Mouse (Mus musculus) mouse embryonic stem cell (cell line): ENCODE measurements around the gene Mast4.

Experiments used
- in situ Hi-C, 2 experiments: fragments of 300-500 bp; cut with MboI; formaldehyde crosslinking; loops; 1 replicate in 1 of 2; 3 replicates in 1 of 2; pipeline ENCODE4 v1.14.3; 2019 to 2020; ENCODE audit warnings: low sequenced_read_pairs in 2 of 2, low pct_unique_long_range_greater_than_20kb in 1 of 2, mixed read lengths in 1 of 2; ENCODE audit not compliant: unreplicated experiment in 1 of 2

The Mast4 gene

GRCm38 (mm10) chr13:103210746-103211145 is 123.6 kb downstream of the Mast4 start:
- in situ Hi-C loops = no loop called here

- in situ Hi-C loops = no loop called here
These were observed 127.1 kb downstream of the Mast4 start for GRCm38 (mm10) chr13:103207199-103207598.

GRCm38 (mm10) chr13:103206644-103207043 is 127.7 kb downstream of the Mast4 start:
- in situ Hi-C loops = no loop called here

- in situ Hi-C loops = no loop called here
These were observed 129.1 kb downstream of the Mast4 start for GRCm38 (mm10) chr13:103205191-103205590.

- in situ Hi-C loops = no loop called here
These were observed 130.9 kb downstream of the Mast4 start for GRCm38 (mm10) chr13:103203376-103203895.

- in situ Hi-C loops = no loop called here
These were observed 133.1 kb downstream of the Mast4 start for GRCm38 (mm10) chr13:103201016-103201760.

GRCm38 (mm10) chr13:103199823-103200660 is 134.3 kb downstream of the Mast4 start:
- in situ Hi-C loops = loop anchor here in 1 of 2 experiments (25.0 kb wide), 1 partner anchor 437 kb away; no protein-coding TSS in a partner anchor

GRCm38 (mm10) chr13:103198210-103198940 is 135.9 kb downstream of the Mast4 start:
- in situ Hi-C loops = loop anchor here in 1 of 2 experiments (25.0 kb wide), 1 partner anchor 439 kb away; no protein-coding TSS in a partner anchor

- in situ Hi-C loops = loop anchor here in 1 of 2 experiments (25.0 kb wide), 1 partner anchor 441 kb away; no protein-coding TSS in a partner anchor
These were observed 138.0 kb downstream of the Mast4 start for GRCm38 (mm10) chr13:103196307-103196706.

GRCm38 (mm10) chr13:103195847-103196246 is 138.4 kb downstream of the Mast4 start:
- in situ Hi-C loops = loop anchor here in 1 of 2 experiments (25.0 kb wide), 1 partner anchor 441 kb away; no protein-coding TSS in a partner anchor

- in situ Hi-C loops = loop anchor here (5.0 to 25.0 kb wide), 2 partner anchors 454 kb away; no protein-coding TSS in a partner anchor
These were observed 150.7 kb downstream of the Mast4 start for GRCm38 (mm10) chr13:103183566-103183965.

- in situ Hi-C loops = loop anchor here (5.0 to 25.0 kb wide), 2 partner anchors 455 kb away; no protein-coding TSS in a partner anchor
These were observed 152.5 kb downstream of the Mast4 start for GRCm38 (mm10) chr13:103181836-103182235.

GRCm38 (mm10) chr13:103176871-103177270 is 157.4 kb downstream of the Mast4 start:
- in situ Hi-C loops = loop anchor here in 1 of 2 experiments (25.0 kb wide), 1 partner anchor 460 kb away; no protein-coding TSS in a partner anchor

GRCm38 (mm10) chr13:103174431-103174830 is 159.9 kb downstream of the Mast4 start:
- in situ Hi-C loops = no loop called here

GRCm38 (mm10) chr13:103173545-103174182 is 160.6 kb downstream of the Mast4 start:
- in situ Hi-C loops = no loop called here

GRCm38 (mm10) chr13:103151944-103152343 is 182.4 kb downstream of the Mast4 start:
- in situ Hi-C loops = no loop called here

GRCm38 (mm10) chr13:103151171-103151570 is 183.1 kb downstream of the Mast4 start:
- in situ Hi-C loops = no loop called here

- in situ Hi-C loops = no loop called here
These were observed 183.6 kb downstream of the Mast4 start for GRCm38 (mm10) chr13:103150671-103151070.
